Mouse (Mus musculus) hindbrain, embryonic 10.5 days (tissue): ENCODE data around the gene Cyp21a1. TPM values are rescaled to one million over a fixed set of nuclear protein-coding genes. Genes with fewer than 3 reads are reported as not detected.
"Not testable (repeated sequence)": the region's sequence is repeated elsewhere in the genome, so short reads cannot be mapped to it uniquely, and the experiment has no call there.

Experiments
- DNase-seq: peaks from one replicate; pipeline ENCODE4 v3.0.0-alpha.2; 2017; ENCODE audit warnings: low spot score
- H3K27ac ChIP-seq: fragments of 300-500 bp; sonication (generic); 2 replicates; pipeline ENCODE4 v1.5.1; 2016; ENCODE audit warnings: mild to moderate bottlenecking, moderate library complexity
- H3K27me3 ChIP-seq: fragments of 300-500 bp; sonication (generic); 2 replicates; pipeline ENCODE4 v1.6.1; 2016; ENCODE audit warnings: mild to moderate bottlenecking; ENCODE audit not compliant: poor library complexity, insufficient read depth, severe bottlenecking
- H3K36me3 ChIP-seq: fragments of 300-500 bp; sonication (generic); 2 replicates; pipeline ENCODE4 v1.6.1; 2016; ENCODE audit warnings: mild to moderate bottlenecking, moderate library complexity
- H3K4me1 ChIP-seq: fragments of 300-500 bp; sonication (generic); replicated peaks from 2 replicates; pipeline ENCODE4 v1.6.1; 2016; ENCODE audit warnings: mild to moderate bottlenecking
- H3K4me3 ChIP-seq: fragments of 300-500 bp; sonication (generic); 2 replicates; pipeline ENCODE4 v1.5.1; 2016; ENCODE audit warnings: mild to moderate bottlenecking, moderate library complexity
- H3K9me3 ChIP-seq: fragments of 300-500 bp; sonication (generic); 2 replicates; pipeline ENCODE4 v1.6.1; 2016; ENCODE audit warnings: mild to moderate bottlenecking, moderate library complexity
- whole genome bisulfite sequencing: fragments of 180-500 bp; shearing (Covaris S2); methylation state at CpG from one replicate; pipeline ENCODE4 v1.1.7; 2016; 5-methylcytosine and 5-hydroxymethylcytosine counted together
- polyA plus RNA-seq: library from polyadenylated mRNA; unstranded; fragments of >200 nt; fragmentation: Nextera tagmentation; extraction: Ambion mirVana; gene quantifications from 2 replicates; pipeline ENCODE4 v1.2.1, GENCODE M21; 2016

Cyp21a1 gene
- polyA plus RNA-seq, 1 experiment from 2014 or later, result not detected

DNA sequence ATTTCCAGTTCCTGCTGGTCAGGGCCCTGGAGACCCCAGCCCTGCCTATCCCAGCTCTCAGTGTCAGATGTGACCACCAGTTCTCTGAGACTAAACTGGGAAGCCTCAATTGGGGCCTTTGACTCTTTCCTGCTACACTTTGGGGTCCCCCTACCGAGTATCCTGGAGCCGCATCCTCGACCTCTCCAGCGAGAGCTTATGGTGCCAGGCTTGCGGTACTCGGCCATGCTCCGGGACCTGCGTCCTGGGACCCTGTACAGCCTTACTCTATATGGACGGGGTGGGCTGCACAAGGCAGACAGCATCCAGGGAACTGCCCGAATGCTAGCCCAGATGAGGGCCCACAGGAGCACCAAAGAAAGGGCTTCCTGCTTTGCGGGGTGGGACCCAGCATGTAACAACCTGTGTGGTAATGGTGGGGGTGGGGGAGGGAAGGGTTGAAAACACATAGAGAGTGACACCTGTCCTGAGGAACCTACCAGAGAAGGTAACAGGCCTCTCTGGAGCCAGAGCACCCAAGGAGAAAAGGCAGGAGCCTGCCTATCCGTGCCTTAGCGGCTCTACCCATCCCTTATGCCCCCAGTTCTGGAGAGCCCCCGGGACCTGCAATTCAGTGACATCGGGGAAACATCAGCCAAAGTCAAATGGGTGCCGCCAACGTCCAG is 5.4 kb downstream of the Cyp21a1 start:
- Histone ChIP-seq H3K9me3 (0 out of 2 replicates have a peak, but pooled peaks cover 3% of the 10 kb centered on the region), H3K4me1 (no peaks in the 10 kb centered on the region), H3K4me3 (no peak overlapping the region), H3K27me3 (no peaks in the 10 kb centered on the region), H3K36me3 (no peaks in the 10 kb centered on the region), H3K27ac (no peak overlapping the region)
- DNase-seq, result no peak
- WGBS, result 89% methylated on average over 17 of the region's 17 CpGs

DNA sequence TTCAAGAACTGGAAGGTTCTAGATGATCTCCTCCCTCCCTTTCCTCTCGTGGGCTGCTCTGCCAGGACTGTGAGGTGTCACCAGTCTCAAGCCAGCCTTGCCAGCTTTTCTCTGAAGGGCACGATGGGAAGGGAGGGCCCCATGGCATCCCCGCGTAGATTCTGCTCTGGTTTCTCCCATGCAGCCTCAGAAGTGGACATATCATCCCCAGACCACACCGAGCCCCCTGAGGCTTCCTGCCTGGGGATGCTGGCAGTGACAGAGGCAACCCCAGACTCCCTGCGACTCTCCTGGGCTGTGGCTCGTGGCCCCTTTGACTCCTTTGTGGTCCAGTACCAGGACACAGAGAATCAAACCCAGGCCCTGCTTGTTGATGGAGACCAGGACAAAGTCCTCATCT is 6.3 kb downstream of the Cyp21a1 start:
- not testable (repeated sequence) for H3K27ac ChIP-seq, H3K4me3 ChIP-seq, H3K9me3 ChIP-seq, DNase-seq, H3K4me1 ChIP-seq, H3K27me3 ChIP-seq, H3K36me3 ChIP-seq
- 87% methylated on average over 7 of the region's 7 CpGs for WGBS

GRCm38 (mm10) chr17:34797211-34797995 is 7.0 kb downstream of the Cyp21a1 start:
- H3K9me3 ChIP-seq, H3K36me3 ChIP-seq, H3K27me3 ChIP-seq, H3K4me3 ChIP-seq, H3K4me1 ChIP-seq, H3K27ac ChIP-seq, DNase-seq: not testable (repeated sequence)
- WGBS, result 88% methylated on average over 10 of the region's 10 CpGs

DNA sequence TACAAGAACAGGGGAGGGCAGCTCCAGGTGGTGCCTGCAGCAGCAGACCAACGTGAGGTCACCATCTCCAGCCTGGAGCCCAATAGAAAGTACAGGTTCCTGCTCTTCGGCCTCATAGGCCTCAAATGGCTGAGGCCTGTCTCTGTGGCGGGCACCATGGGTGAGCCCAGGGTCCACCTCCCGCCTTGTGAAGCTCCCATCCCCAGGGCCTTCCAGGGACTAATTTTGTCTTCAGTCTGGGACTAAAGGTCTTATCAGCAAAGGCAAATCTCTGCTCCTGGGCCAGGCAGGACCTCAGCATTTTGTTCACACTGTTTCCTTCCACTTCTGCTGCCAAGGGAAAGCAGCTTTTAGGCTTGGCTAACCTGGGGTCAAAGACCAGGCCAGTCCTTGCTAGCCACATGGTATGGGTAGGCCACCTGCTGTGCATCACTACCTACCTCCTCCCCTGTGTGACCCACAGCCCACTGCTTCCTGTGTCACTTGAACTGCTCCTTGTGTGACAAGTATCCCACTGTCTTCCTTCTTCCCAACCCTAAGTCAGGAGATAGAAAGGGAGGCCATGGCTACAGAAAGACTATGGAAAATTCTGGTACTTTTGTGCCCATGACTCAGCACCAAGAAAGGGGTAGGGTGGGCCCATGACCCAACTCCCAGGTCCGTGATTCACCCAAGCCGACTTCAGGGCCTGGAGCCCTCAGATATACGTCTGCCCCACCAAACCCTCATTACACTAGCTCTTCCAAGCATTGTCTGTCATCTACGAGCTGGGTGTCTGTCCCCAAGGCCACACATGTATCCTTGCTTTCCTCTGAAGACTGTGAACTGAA is 7.8 kb downstream of the Cyp21a1 start:
- WGBS, result 86% methylated on average over 8 of the region's 8 CpGs
- Histone ChIP-seq H3K27me3 (no peaks in the 10 kb centered on the region), H3K27ac (no peak overlapping the region)

GRCm38 (mm10) chr17:34795633-34796032 is 8.7 kb downstream of the Cyp21a1 start:
- peak; percentile 27 for DNase-seq
- peaks cover 9% of the 10 kb centered on the region; the same call in 1 of the 2 replicates for H3K9me3 ChIP-seq
- no peaks in the 10 kb centered on the region for H3K36me3 ChIP-seq
- no peaks in the 10 kb centered on the region for H3K4me1 ChIP-seq
- H3K4me3 ChIP-seq, result no peak overlapping the region
- no peaks in the 10 kb centered on the region for H3K27me3 ChIP-seq
- H3K27ac ChIP-seq, result no peak overlapping the region
- WGBS, result 64% methylated on average over 9 of the region's 9 CpGs

More for the DNA sequence above, 7.8 kb downstream of the Cyp21a1 start:
- Histone ChIP-seq H3K4me3 (no peak overlapping the region), H3K4me1 (no peaks in the 10 kb centered on the region), H3K36me3 (no peaks in the 10 kb centered on the region), H3K9me3 (peaks cover 9% of the 10 kb centered on the region; the same call in 1 of the 2 replicates)
- DNase-seq, result no peak

DNA sequence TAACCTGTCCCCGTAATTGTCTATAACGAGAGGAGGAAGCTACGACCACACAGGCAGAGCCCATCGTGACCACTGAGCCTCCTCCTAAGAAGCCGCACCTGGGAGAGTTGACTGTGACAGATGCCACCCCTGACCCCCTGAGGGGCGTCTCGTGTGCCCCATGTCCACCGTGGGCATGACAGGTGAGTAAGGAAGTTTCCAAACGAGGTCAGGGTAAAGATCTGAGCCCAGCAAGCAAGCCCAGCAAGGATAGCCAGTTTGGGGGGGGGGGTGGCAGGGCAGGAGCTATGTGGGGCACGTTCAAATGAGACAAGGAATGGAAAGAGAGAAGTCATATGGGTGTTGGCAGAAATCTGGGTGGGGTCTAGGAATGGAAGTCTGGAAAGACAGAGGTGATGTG is 9.3 kb downstream of the Cyp21a1 start:
- Histone ChIP-seq H3K9me3 (peaks cover 12% of the 10 kb centered on the region), H3K4me3 (no peak overlapping the region), H3K27ac (no peak overlapping the region), H3K4me1 (no peaks in the 10 kb centered on the region), H3K27me3 (no peaks in the 10 kb centered on the region), H3K36me3 (no peaks in the 10 kb centered on the region)
- WGBS, result 92% methylated on average over 10 of the region's 10 CpGs
- DNase-seq, result no peak

GRCm38 (mm10) chr17:34777680-34778325 is 26.6 kb downstream of the Cyp21a1 start:
- no peaks in the 10 kb centered on the region for H3K36me3 ChIP-seq
- DNase-seq, result no peak
- WGBS, result 88% methylated on average over 9 of the region's 9 CpGs

GRCm38 (mm10) chr17:34761471-34761870 is 42.9 kb downstream of the Cyp21a1 start:
- Histone ChIP-seq H3K4me3 (no peak overlapping the region), H3K27ac (no peak overlapping the region), H3K27me3 (no peaks in the 10 kb centered on the region), H3K9me3 (0 out of 2 replicates have a peak, but pooled peaks cover 4% of the 10 kb centered on the region), H3K4me1 (no peaks in the 10 kb centered on the region), H3K36me3 (no peaks in the 10 kb centered on the region)
- WGBS, result 87% methylated on average over 3 of the region's 3 CpGs
- DNase-seq, result no peak

More at GRCm38 (mm10) chr17:34777680-34778325, 26.6 kb downstream of the Cyp21a1 start:
- Histone ChIP-seq H3K4me3 (no peak overlapping the region), H3K27me3 (no peaks in the 10 kb centered on the region), H3K27ac (no peak overlapping the region), H3K9me3 (peaks cover 26% of the 10 kb centered on the region), H3K4me1 (no peaks in the 10 kb centered on the region)

Other genes starting within 250 kb of the Cyp21a1 start
- 9.1 and 12.5 TPM in 2 replicates for gene Notch4, start 240.3 kb downstream of the Cyp21a1 start, polyA plus RNA-seq
- gene Gpsm3, start 214.8 kb downstream of the Cyp21a1 start, polyA plus RNA-seq, result 8.1 and 8.4 TPM in 2 replicates
- gene Pbx2, start 213.3 kb downstream of the Cyp21a1 start, polyA plus RNA-seq, result 17.7 and 17.8 TPM in 2 replicates
- 2.0 and 2.7 TPM in 2 replicates for gene Ager, start 206.7 kb downstream of the Cyp21a1 start, polyA plus RNA-seq
- 202 and 223 TPM in 2 replicates for gene Rnf5, start 200.9 kb downstream of the Cyp21a1 start, polyA plus RNA-seq
- gene Agpat1, start 200.3 kb downstream of the Cyp21a1 start, polyA plus RNA-seq, result 68.1 and 104 TPM in 2 replicates
- 6.0 and 6.1 TPM in 2 replicates for gene Egfl8, start 188.6 kb downstream of the Cyp21a1 start, polyA plus RNA-seq
- gene Ppt2, start 176.1 kb downstream of the Cyp21a1 start, polyA plus RNA-seq, result 22.7 and 28.7 TPM in 2 replicates
- 0.58 and 1.4 TPM in 2 replicates for gene Prrt1, start 175.0 kb downstream of the Cyp21a1 start, polyA plus RNA-seq
- 19.4 and 19.6 TPM in 2 replicates for gene Fkbpl, start 159.8 kb downstream of the Cyp21a1 start, polyA plus RNA-seq
- gene Atf6b, start 157.4 kb downstream of the Cyp21a1 start, polyA plus RNA-seq, result 111 and 118 TPM in 2 replicates
- gene Tnxb, start 134.0 kb downstream of the Cyp21a1 start, polyA plus RNA-seq, result 0.01 and 0.02 TPM in 2 replicates
- not detected in 2 replicates for gene C4b, start 60.7 kb downstream of the Cyp21a1 start, polyA plus RNA-seq
- 29.0 and 34.4 TPM in 2 replicates for gene Stk19, start 32.4 kb upstream of the Cyp21a1 start, polyA plus RNA-seq
- gene Dxo, start 32.5 kb upstream of the Cyp21a1 start, polyA plus RNA-seq, result 83.2 and 83.7 TPM in 2 replicates
- gene Skiv2l, start 45.6 kb upstream of the Cyp21a1 start, polyA plus RNA-seq, result 58.2 and 65.1 TPM in 2 replicates
- gene Nelfe, start 45.8 kb upstream of the Cyp21a1 start, polyA plus RNA-seq, result 137 and 139 TPM in 2 replicates
- gene Cfb, start 58.0 kb upstream of the Cyp21a1 start, polyA plus RNA-seq, result 1.9 TPM in 2 replicates
- gene Zbtb12, start 74.9 kb upstream of the Cyp21a1 start, polyA plus RNA-seq, result 5.2 and 5.6 TPM in 2 replicates
- gene Gm20547, start 77.5 kb upstream of the Cyp21a1 start, polyA plus RNA-seq, result 0.14 TPM in 1 of 2 replicates, not detected in the other
- 0.58 and 1.0 TPM in 2 replicates for gene C2, start 93.7 kb upstream of the Cyp21a1 start, polyA plus RNA-seq
- gene Ehmt2, start 93.9 kb upstream of the Cyp21a1 start, polyA plus RNA-seq, result 98.2 and 100 TPM in 2 replicates
- 0.41 TPM in 1 of 2 replicates, not detected in the other for gene Slc44a4, start 109.9 kb upstream of the Cyp21a1 start, polyA plus RNA-seq
- gene Neu1, start 126.7 kb upstream of the Cyp21a1 start, polyA plus RNA-seq, result 16.2 and 20.7 TPM in 2 replicates
- 0.09 and 0.20 TPM in 2 replicates for gene Hspa1b, start 154.7 kb upstream of the Cyp21a1 start, polyA plus RNA-seq
- 0.42 TPM in 1 of 2 replicates, not detected in the other for gene Gm20481, start 165.4 kb upstream of the Cyp21a1 start, polyA plus RNA-seq
- gene Hspa1a, start 167.6 kb upstream of the Cyp21a1 start, polyA plus RNA-seq, result 0.90 and 1.7 TPM in 2 replicates
- 0.76 and 0.78 TPM in 2 replicates for gene Hspa1l, start 168.1 kb upstream of the Cyp21a1 start, polyA plus RNA-seq
- gene Lsm2, start 177.3 kb upstream of the Cyp21a1 start, polyA plus RNA-seq, result 278 and 314 TPM in 2 replicates
- 176 and 199 TPM in 2 replicates for gene Vars, start 196.4 kb upstream of the Cyp21a1 start, polyA plus RNA-seq
- 0.10 and 0.24 TPM in 2 replicates for gene Vwa7, start 212.0 kb upstream of the Cyp21a1 start, polyA plus RNA-seq
- 5.2 and 5.6 TPM in 2 replicates for gene Sapcd1, start 223.5 kb upstream of the Cyp21a1 start, polyA plus RNA-seq
- gene Msh5, start 242.2 kb upstream of the Cyp21a1 start, polyA plus RNA-seq, result 3.9 and 6.4 TPM in 2 replicates
- gene Clic1, start 245.4 kb upstream of the Cyp21a1 start, polyA plus RNA-seq, result 232 and 239 TPM in 2 replicates